Mouse (Mus musculus): ENCODE results near the gene Mettl18. TPM values are rescaled to one million over a fixed set of nuclear protein-coding genes. Genes with fewer than 3 reads are reported as not detected.
A peak's percentile ranks its signal among the peaks of the same experiment; 100 is the strongest.
"Not testable (repeated sequence)": the region's sequence is repeated elsewhere in the genome, so short reads cannot be mapped to it uniquely, and the experiment has no call there.

Mettl18 gene
- polyA plus RNA-seq, 1 experiment from 2014 or later = 7.0 TPM

GRCm38 (mm10) chr1:163994173-163994720, 442 bp upstream of the Mettl18 start:
- 0 out of 2 replicates have a peak overlapping the region, but pooled peaks have one; percentile 32 for H3K27ac ChIP-seq (replicated peaks; ENCODE audit: low read depth, low read length)
- ATAC-seq (ENCODE audit: low FRiP score, low TSS enrichment) = no peak
- H3K9ac ChIP-seq (replicated peaks; ENCODE audit: low read length) = peak overlapping the region; percentile 63
- H3K4me1 ChIP-seq (ENCODE audit: control insufficient read depth, insufficient read depth, low read length) = 0 out of 2 replicates have a peak, but pooled peaks cover 2% of the 10 kb centered on the region
- peak overlapping the region; percentile 74 for H3K4me3 ChIP-seq (replicated peaks; ENCODE audit: low read depth, low read length)
- under 1% methylated on average over 38 of the region's 38 CpGs for WGBS
- no peaks in the 10 kb centered on the region for H3K27me3 ChIP-seq (ENCODE audit: control insufficient read depth, insufficient read depth, low read length)
- no peaks in the 10 kb centered on the region for H3K36me3 ChIP-seq (ENCODE audit: control insufficient read depth, insufficient read depth, low read length)
- no peaks in the 10 kb centered on the region for H3K9me3 ChIP-seq (ENCODE audit: control insufficient read depth, low read length)
- H3K4me2 ChIP-seq (ENCODE audit: low read length) = peak overlapping the region; percentile 78
- DNase-seq = no peak

GRCm38 (mm10) chr1:163995609-163995913, 872 bp downstream of the Mettl18 start:
- 92% methylated on average over 1 of the region's 2 CpGs for WGBS
- peak overlapping the region; percentile 81; the same call in 1 of the 2 replicates for H3K27ac ChIP-seq (replicated peaks; ENCODE audit: low read depth, low read length)

GRCm38 (mm10) chr1:164001831-164002452, 7.3 kb downstream of the Mettl18 start:
- Histone ChIP-seq H3K27ac (replicated peaks; ENCODE audit: low read depth, low read length) (no peak overlapping the region), H3K9me3 (ENCODE audit: control insufficient read depth, low read length) (no peaks in the 10 kb centered on the region), H3K9ac (replicated peaks; ENCODE audit: low read length) (no peak overlapping the region), H3K4me3 (replicated peaks; ENCODE audit: low read depth, low read length) (no peak overlapping the region), H3K4me2 (ENCODE audit: low read length) (no peak overlapping the region), H3K4me1 (ENCODE audit: control insufficient read depth, insufficient read depth, low read length) (no peaks in the 10 kb centered on the region), H3K27me3 (ENCODE audit: control insufficient read depth, insufficient read depth, low read length) (no peaks in the 10 kb centered on the region), H3K36me3 (ENCODE audit: control insufficient read depth, insufficient read depth, low read length) (no peaks in the 10 kb centered on the region)
- no peak for DNase-seq
- ATAC-seq (ENCODE audit: low FRiP score, low TSS enrichment) = no peak
- 46% methylated on average over 6 of the region's 6 CpGs for whole genome bisulfite sequencing

More at GRCm38 (mm10) chr1:163995609-163995913, 872 bp downstream of the Mettl18 start:
- no peaks in the 10 kb centered on the region for H3K36me3 ChIP-seq (ENCODE audit: control insufficient read depth, insufficient read depth, low read length)
- ATAC-seq (ENCODE audit: low FRiP score, low TSS enrichment) (no peak), DNase-seq (no peak)
- peak overlapping the region; percentile 78 for H3K4me2 ChIP-seq (ENCODE audit: low read length)
- H3K4me1 ChIP-seq (ENCODE audit: control insufficient read depth, insufficient read depth, low read length) = 0 out of 2 replicates have a peak, but pooled peaks cover 2% of the 10 kb centered on the region
- peak overlapping the region; percentile 63 for H3K9ac ChIP-seq (replicated peaks; ENCODE audit: low read length)
- peak overlapping the region; percentile 74 for H3K4me3 ChIP-seq (replicated peaks; ENCODE audit: low read depth, low read length)
- H3K9me3 ChIP-seq (ENCODE audit: control insufficient read depth, low read length) = no peaks in the 10 kb centered on the region
- H3K27me3 ChIP-seq (ENCODE audit: control insufficient read depth, insufficient read depth, low read length) = no peaks in the 10 kb centered on the region

- DNase-seq (no peak), ATAC-seq (ENCODE audit: low FRiP score, low TSS enrichment) (no peak)
- Histone ChIP-seq H3K36me3 (ENCODE audit: control insufficient read depth, insufficient read depth, low read length) (no peaks in the 10 kb centered on the region), H3K4me2 (ENCODE audit: low read length) (no peak overlapping the region), H3K9me3 (ENCODE audit: control insufficient read depth, low read length) (no peaks in the 10 kb centered on the region), H3K27ac (replicated peaks; ENCODE audit: low read depth, low read length) (no peak overlapping the region), H3K4me3 (replicated peaks; ENCODE audit: low read depth, low read length) (no peak overlapping the region), H3K4me1 (ENCODE audit: control insufficient read depth, insufficient read depth, low read length) (no peaks in the 10 kb centered on the region), H3K9ac (replicated peaks; ENCODE audit: low read length) (no peak overlapping the region), H3K27me3 (ENCODE audit: control insufficient read depth, insufficient read depth, low read length) (no peaks in the 10 kb centered on the region)
- 86% methylated on average over 3 of the region's 3 CpGs for WGBS
Observed at GRCm38 (mm10) chr1:164004311-164004710, 9.6 kb downstream of the Mettl18 start.

GRCm38 (mm10) chr1:164009235-164009634, 14.5 kb downstream of the Mettl18 start:
- H3K4me1 ChIP-seq (ENCODE audit: control insufficient read depth, insufficient read depth, low read length) = no peaks in the 10 kb centered on the region
- H3K9ac ChIP-seq (replicated peaks; ENCODE audit: low read length) = no peak overlapping the region
- WGBS = 47% methylated on average over 2 of the region's 2 CpGs
- H3K36me3 ChIP-seq (ENCODE audit: control insufficient read depth, insufficient read depth, low read length) = no peaks in the 10 kb centered on the region
- DNase-seq (peak; percentile 57), ATAC-seq (ENCODE audit: low FRiP score, low TSS enrichment) (no peak)
- H3K4me2 ChIP-seq (ENCODE audit: low read length) = no peak overlapping the region
- no peak overlapping the region for H3K4me3 ChIP-seq (replicated peaks; ENCODE audit: low read depth, low read length)
- H3K9me3 ChIP-seq (ENCODE audit: control insufficient read depth, low read length) = no peaks in the 10 kb centered on the region
- H3K27me3 ChIP-seq (ENCODE audit: control insufficient read depth, insufficient read depth, low read length) = no peaks in the 10 kb centered on the region
- no peak overlapping the region for H3K27ac ChIP-seq (replicated peaks; ENCODE audit: low read depth, low read length)

- H3K36me3 ChIP-seq (ENCODE audit: control insufficient read depth, insufficient read depth, low read length) = no peaks in the 10 kb centered on the region
- no peak overlapping the region for H3K9ac ChIP-seq (replicated peaks; ENCODE audit: low read length)
- 79% methylated on average over 1 of the region's 1 CpGs for WGBS
- H3K9me3 ChIP-seq (ENCODE audit: control insufficient read depth, low read length) = no peaks in the 10 kb centered on the region
- no peak overlapping the region for H3K4me3 ChIP-seq (replicated peaks; ENCODE audit: low read depth, low read length)
- H3K27ac ChIP-seq (replicated peaks; ENCODE audit: low read depth, low read length) = no peak overlapping the region
- DNase-seq (no peak), ATAC-seq (ENCODE audit: low FRiP score, low TSS enrichment) (no peak)
- H3K27me3 ChIP-seq (ENCODE audit: control insufficient read depth, insufficient read depth, low read length) = no peaks in the 10 kb centered on the region
- H3K4me2 ChIP-seq (ENCODE audit: low read length) = no peak overlapping the region
- no peaks in the 10 kb centered on the region for H3K4me1 ChIP-seq (ENCODE audit: control insufficient read depth, insufficient read depth, low read length)
Observed at GRCm38 (mm10) chr1:164014616-164015015, 19.9 kb downstream of the Mettl18 start.

- DNase-seq (no peak), ATAC-seq (ENCODE audit: low FRiP score, low TSS enrichment) (no peak)
- Histone ChIP-seq H3K4me1 (ENCODE audit: control insufficient read depth, insufficient read depth, low read length) (no peaks in the 10 kb centered on the region), H3K27me3 (ENCODE audit: control insufficient read depth, insufficient read depth, low read length) (no peaks in the 10 kb centered on the region), H3K9ac (replicated peaks; ENCODE audit: low read length) (no peak overlapping the region), H3K27ac (replicated peaks; ENCODE audit: low read depth, low read length) (no peak overlapping the region), H3K36me3 (ENCODE audit: control insufficient read depth, insufficient read depth, low read length) (no peaks in the 10 kb centered on the region), H3K4me3 (replicated peaks; ENCODE audit: low read depth, low read length) (no peak overlapping the region), H3K9me3 (ENCODE audit: control insufficient read depth, low read length) (no peaks in the 10 kb centered on the region), H3K4me2 (ENCODE audit: low read length) (no peak overlapping the region)
- WGBS = 92% methylated on average over 16 of the region's 16 CpGs
Observed at GRCm38 (mm10) chr1:164018221-164018896, 23.7 kb downstream of the Mettl18 start.

GRCm38 (mm10) chr1:164019789-164020188, 25.1 kb downstream of the Mettl18 start:
- Histone ChIP-seq H3K9ac (replicated peaks; ENCODE audit: low read length) (no peak overlapping the region), H3K27me3 (ENCODE audit: control insufficient read depth, insufficient read depth, low read length) (no peaks in the 10 kb centered on the region), H3K4me3 (replicated peaks; ENCODE audit: low read depth, low read length) (no peak overlapping the region), H3K9me3 (ENCODE audit: control insufficient read depth, low read length) (no peaks in the 10 kb centered on the region), H3K4me1 (ENCODE audit: control insufficient read depth, insufficient read depth, low read length) (no peaks in the 10 kb centered on the region), H3K4me2 (ENCODE audit: low read length) (no peak overlapping the region), H3K27ac (replicated peaks; ENCODE audit: low read depth, low read length) (no peak overlapping the region), H3K36me3 (ENCODE audit: control insufficient read depth, insufficient read depth, low read length) (no peaks in the 10 kb centered on the region)
- 26% methylated on average over 6 of the region's 6 CpGs for WGBS
- ATAC-seq (ENCODE audit: low FRiP score, low TSS enrichment) = no peak
- DNase-seq = no peak

GRCm38 (mm10) chr1:164020746-164021145, 26.1 kb downstream of the Mettl18 start:
- DNase-seq; H3K9ac ChIP-seq (replicated peaks; ENCODE audit: low read length); ATAC-seq (ENCODE audit: low FRiP score, low TSS enrichment): not testable (repeated sequence)

More at GRCm38 (mm10) chr1:164020746-164021145, 26.1 kb downstream of the Mettl18 start:
- not testable (repeated sequence) for H3K4me1 ChIP-seq (ENCODE audit: control insufficient read depth, insufficient read depth, low read length); H3K36me3 ChIP-seq (ENCODE audit: control insufficient read depth, insufficient read depth, low read length); H3K27me3 ChIP-seq (ENCODE audit: control insufficient read depth, insufficient read depth, low read length); H3K27ac ChIP-seq (replicated peaks; ENCODE audit: low read depth, low read length); H3K4me2 ChIP-seq (ENCODE audit: low read length); H3K9me3 ChIP-seq (ENCODE audit: control insufficient read depth, low read length); H3K4me3 ChIP-seq (replicated peaks; ENCODE audit: low read depth, low read length)
- WGBS = 64% methylated on average over 3 of the region's 3 CpGs
